Mouse (Mus musculus) limb, embryonic 14.5 days (tissue): ENCODE measurements around the gene Cdhr1. TPM values are rescaled to one million over a fixed set of nuclear protein-coding genes. Genes with fewer than 3 reads are reported as not detected.

Experiments
- ATAC-seq: fragments of 200-750 bp; cut with Nextera tagmentation; 2 replicates; pipeline ENCODE4 v1.8.0; 2017; ENCODE audit warnings: low read depth, moderate number of reproducible peaks, moderate TSS enrichment; ENCODE audit not compliant: low FRiP score
- DNase-seq: peaks from one replicate; pipeline ENCODE4 v3.0.0-alpha.2; 2015; ENCODE audit warnings: low spot score
- H3K27ac ChIP-seq: fragments of 300-500 bp; sonication (generic); replicated peaks from 2 replicates; pipeline ENCODE4 v1.5.1; 2014; ENCODE audit warnings: low read depth, mild to moderate bottlenecking, low read length, moderate library complexity, mixed read lengths
- H3K27me3 ChIP-seq: fragments of 300-500 bp; sonication (generic); 2 replicates; pipeline ENCODE4 v1.6.1; 2014; ENCODE audit warnings: low read length, mixed read lengths; ENCODE audit not compliant: control insufficient read depth, insufficient read depth
- H3K36me3 ChIP-seq: fragments of 300-500 bp; sonication (generic); 2 replicates; pipeline ENCODE4 v1.6.1; 2014; ENCODE audit warnings: mild to moderate bottlenecking, low read length, moderate library complexity, mixed read lengths; ENCODE audit not compliant: control insufficient read depth, insufficient read depth
- H3K4me1 ChIP-seq: fragments of 300-500 bp; sonication (generic); 2 replicates; pipeline ENCODE4 v1.6.1; 2014; ENCODE audit warnings: antibody characterized with exemption, low read length, mixed read lengths; ENCODE audit not compliant: control insufficient read depth, insufficient read depth
- H3K4me2 ChIP-seq: fragments of 300-500 bp; sonication (generic); replicated peaks from 2 replicates; pipeline ENCODE4 v1.6.1; 2014; ENCODE audit warnings: low read depth, mild to moderate bottlenecking, low read length, moderate library complexity; ENCODE audit not compliant: severe bottlenecking
- H3K4me3 ChIP-seq: fragments of 300-500 bp; sonication (generic); replicated peaks from 2 replicates; pipeline ENCODE4 v1.5.1; 2014; ENCODE audit warnings: low read length
- H3K9ac ChIP-seq: fragments of 300-500 bp; sonication (generic); 2 replicates; pipeline ENCODE4 v1.6.1; 2014; ENCODE audit warnings: mild to moderate bottlenecking, low read depth, low read length, moderate library complexity; ENCODE audit not compliant: severe bottlenecking
- H3K9me3 ChIP-seq: fragments of 300-500 bp; sonication (generic); 2 replicates; pipeline ENCODE4 v1.6.1; 2016; ENCODE audit warnings: low read length; ENCODE audit not compliant: control insufficient read depth
- POLR2A ChIP-seq: fragments of 200-500 bp; IDR thresholded peaks from 2 replicates; pipeline ENCODE4 v1.8.0; 2012; ENCODE audit warnings: inconsistent platforms, mild to moderate bottlenecking, moderate library complexity, borderline replicate concordance; ENCODE audit not compliant: insufficient read depth, insufficient read length; ENCODE audit errors: extremely low read depth
- WGBS: fragments of 180-500 bp; shearing (Covaris S2); extraction: QIAGEN DNeasy Blood & Tissue Kit; methylation state at CpG from one replicate; pipeline ENCODE4 v1.1.7; 2014; 5-methylcytosine and 5-hydroxymethylcytosine counted together
- polyA plus RNA-seq, 2 experiments: library from polyadenylated mRNA; depleted of rRNA in 1 of 2; stranded (reverse) in 1 of 2; unstranded in 1 of 2; fragments of >200 nt; fragmentation: Nextera tagmentation in 1 of 2; extraction: Ambion mirVana in 1 of 2; gene quantifications; 2 replicates each; pipeline versions ENCODE4 v1.2.1 to v1.2.3; 2012 to 2014

The Cdhr1 gene
- polyA plus RNA-seq, 2 experiments, result 0.45 to 0.47 TPM

DNA sequence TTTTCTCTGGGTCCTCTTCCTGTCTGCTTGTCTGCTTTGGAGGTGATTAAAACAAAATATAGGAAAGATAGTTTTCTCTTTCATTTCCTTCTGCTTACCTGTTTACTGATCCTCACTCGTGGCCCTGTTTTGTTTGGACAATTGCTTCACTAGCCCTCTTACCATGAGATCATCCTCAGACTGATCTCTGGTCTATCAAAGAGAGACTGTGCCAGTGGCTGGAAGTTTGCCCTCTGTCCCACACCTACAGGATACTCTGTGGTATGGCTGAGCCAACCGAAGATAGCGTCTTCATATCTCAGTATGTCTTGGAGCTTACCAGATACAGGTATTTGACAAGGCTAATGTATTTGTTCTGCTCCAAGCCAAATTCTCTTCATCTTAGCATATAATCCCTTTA lies 70.2 kb downstream of the Cdhr1 start:
- 91% methylated on average over 3 of the region's 3 CpGs for WGBS
- H3K4me1 ChIP-seq, result no peaks in the 10 kb centered on the region
- no peak overlapping the region for H3K27ac ChIP-seq
- H3K36me3 ChIP-seq, result no peaks in the 10 kb centered on the region
- no peak overlapping the region for H3K4me3 ChIP-seq
- no peak overlapping the region for H3K9ac ChIP-seq
- no peaks in the 10 kb centered on the region for H3K27me3 ChIP-seq
- no peaks in the 10 kb centered on the region for H3K9me3 ChIP-seq
- no peak for TF ChIP-seq POLR2A
- no peak for DNase-seq
- no peak overlapping the region for H3K4me2 ChIP-seq
- ATAC-seq, result no peak

Other genes with a start within 250 kb of the Cdhr1 start
- 19.2 and 20.2 TPM in 2 replicates for gene Ccser2, start 129.6 kb downstream of the Cdhr1 start, polyA plus RNA-seq (2012; rRNA removed)
- 44.3 and 47.3 TPM in 2 replicates for gene Ccser2, start 129.6 kb downstream of the Cdhr1 start, polyA plus RNA-seq (2014; fragmentation: Nextera tagmentation; extraction: Ambion mirVana)
- 0.62 and 0.83 TPM in 2 replicates for gene Rgr, start 49.4 kb downstream of the Cdhr1 start, polyA plus RNA-seq (2012; rRNA removed)
- gene Rgr, start 49.4 kb downstream of the Cdhr1 start, polyA plus RNA-seq (2014; fragmentation: Nextera tagmentation; extraction: Ambion mirVana), result 0.25 and 0.55 TPM in 2 replicates
- not detected in 2 replicates for gene Lrit1, start 43.5 kb downstream of the Cdhr1 start, polyA plus RNA-seq (2012; rRNA removed)
- gene Lrit1, start 43.5 kb downstream of the Cdhr1 start, polyA plus RNA-seq (2014; fragmentation: Nextera tagmentation; extraction: Ambion mirVana), result not detected in 2 replicates
- gene Lrit2, start 30.4 kb downstream of the Cdhr1 start, polyA plus RNA-seq (2012; rRNA removed), result not detected in 2 replicates
- not detected in 2 replicates for gene Lrit2, start 30.4 kb downstream of the Cdhr1 start, polyA plus RNA-seq (2014; fragmentation: Nextera tagmentation; extraction: Ambion mirVana)
- gene 2610528A11Rik, start 15.7 kb upstream of the Cdhr1 start, polyA plus RNA-seq (2012; rRNA removed), result 3.8 and 5.5 TPM in 2 replicates
- 4.5 and 7.6 TPM in 2 replicates for gene 2610528A11Rik, start 15.7 kb upstream of the Cdhr1 start, polyA plus RNA-seq (2014; fragmentation: Nextera tagmentation; extraction: Ambion mirVana)
- 79.7 and 84.9 TPM in 2 replicates for gene Ghitm, start 36.9 kb upstream of the Cdhr1 start, polyA plus RNA-seq (2012; rRNA removed)
- 169 and 170 TPM in 2 replicates for gene Ghitm, start 36.9 kb upstream of the Cdhr1 start, polyA plus RNA-seq (2014; fragmentation: Nextera tagmentation; extraction: Ambion mirVana)